Mouse (Mus musculus): ENCODE measurements around the gene B230104I21Rik.

- TF ChIP-seq POLR2A (IDR thresholded peaks at IDR 0.05; ENCODE audit: insufficient read length, low read depth), result no peak
- no peak for TF ChIP-seq MAX (IDR thresholded peaks at IDR 0.05; ENCODE audit: low read depth)
- TF ChIP-seq TCF12 (IDR thresholded peaks at IDR 0.05; ENCODE audit: insufficient read depth, poor library complexity, severe bottlenecking), result no peak
- TF ChIP-seq E2F4 (IDR thresholded peaks at IDR 0.05; ENCODE audit: insufficient read depth), result no peak
- no peak for TF ChIP-seq SRF (IDR thresholded peaks at IDR 0.05; ENCODE audit: control insufficient read depth, insufficient read length, low read depth)
- no peak for TF ChIP-seq REST (IDR thresholded peaks at IDR 0.05; ENCODE audit: insufficient read depth, insufficient read length)
- TF ChIP-seq POLR2AphosphoS2 (IDR thresholded peaks at IDR 0.05; ENCODE audit: insufficient read length, low read depth), result no peak
Measured at GRCm38 (mm10) chr4:154386810-154387209, 50.9 kb downstream of the B230104I21Rik start.
